Mouse (Mus musculus): Measurements from ENCODE around the gene Dgkz. TPM values are rescaled to one million over a fixed set of nuclear protein-coding genes. Genes with fewer than 3 reads are reported as not detected.

Gene Dgkz
- polyA plus RNA-seq, 1 experiment from 2014 or later = 36.3 TPM

DNA sequence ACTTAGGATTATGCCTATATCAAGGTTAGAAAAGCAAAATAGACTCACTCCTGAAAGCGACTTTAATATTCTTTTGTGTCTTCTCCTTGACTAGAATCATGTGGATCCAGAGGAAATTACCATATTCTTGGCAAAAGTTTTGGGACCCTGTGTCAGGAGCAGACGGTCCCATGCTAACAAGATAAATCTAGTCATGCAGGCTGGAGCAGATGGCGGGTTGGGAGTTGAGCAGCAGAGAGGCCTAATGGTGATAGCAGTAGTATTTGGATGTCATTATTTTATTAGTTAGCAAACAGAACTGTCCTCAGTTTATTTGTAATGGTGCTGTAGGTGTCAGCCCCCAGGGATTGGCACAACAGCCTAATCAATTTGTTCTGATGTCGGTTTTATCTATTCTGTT is 91.7 kb downstream of the Dgkz start:
- no peak for ATAC-seq (ENCODE audit: insufficient number of reproducible peaks, low FRiP score, low TSS enrichment, low read depth)
- Histone ChIP-seq H3K4me1 (no peaks in the 10 kb centered on the region), H3K27me3 (no peaks in the 10 kb centered on the region), H3K4me2 (replicated peaks) (no peak overlapping the region), H3K27ac (replicated peaks) (no peak overlapping the region), H3K36me3 (peaks cover 22% of the 10 kb centered on the region), H3K4me3 (replicated peaks) (no peak overlapping the region), H3K9ac (no peak overlapping the region), H3K9me3 (replicated peaks) (no peaks in the 10 kb centered on the region)
- WGBS = 83% methylated on average over 4 of the region's 4 CpGs

Small RNAs within 50 kb of the gene (microRNA-seq; reads per million reads assigned to microRNA genes)
- gene Mir6999 (ENCODE audit: borderline number of aligned reads) = not detected

Other genes with a start within 250 kb of the Dgkz start
- gene Ambra1, start 245.7 kb downstream of the Dgkz start, polyA plus RNA-seq (2015; fragmentation: Nextera tagmentation; extraction: Ambion mirVana) = 17.3 and 18.1 TPM in 2 replicates
- 0.25 and 0.49 TPM in 2 replicates for gene Chrm4, start 48.6 kb downstream of the Dgkz start, polyA plus RNA-seq (2015; fragmentation: Nextera tagmentation; extraction: Ambion mirVana)
- gene Mdk, start 43.6 kb downstream of the Dgkz start, polyA plus RNA-seq (2015; fragmentation: Nextera tagmentation; extraction: Ambion mirVana) = 879 and 898 TPM in 2 replicates
- 0.67 and 0.79 TPM in 2 replicates for gene Gm9821, start 30.2 kb downstream of the Dgkz start, polyA plus RNA-seq (2015; fragmentation: Nextera tagmentation; extraction: Ambion mirVana)
- gene Creb3l1, start 48.6 kb upstream of the Dgkz start, polyA plus RNA-seq (2015; fragmentation: Nextera tagmentation; extraction: Ambion mirVana) = 36.8 and 44.3 TPM in 2 replicates
- gene Phf21a, start 117.3 kb upstream of the Dgkz start, polyA plus RNA-seq (2015; fragmentation: Nextera tagmentation; extraction: Ambion mirVana) = 36.1 and 37.6 TPM in 2 replicates